Mouse (Mus musculus) c-Kit-positive CD71-positive TER-119-negative erythroid progenitor cells, embryonic 14.5 days (primary cell): ENCODE results near the gene Elovl5.

Source experiments
- DNase-seq: peaks from one replicate; pipeline ENCODE4 v3.0.0-alpha.2; 2013; ENCODE audit warnings: low read depth

Elovl5 gene

DNA sequence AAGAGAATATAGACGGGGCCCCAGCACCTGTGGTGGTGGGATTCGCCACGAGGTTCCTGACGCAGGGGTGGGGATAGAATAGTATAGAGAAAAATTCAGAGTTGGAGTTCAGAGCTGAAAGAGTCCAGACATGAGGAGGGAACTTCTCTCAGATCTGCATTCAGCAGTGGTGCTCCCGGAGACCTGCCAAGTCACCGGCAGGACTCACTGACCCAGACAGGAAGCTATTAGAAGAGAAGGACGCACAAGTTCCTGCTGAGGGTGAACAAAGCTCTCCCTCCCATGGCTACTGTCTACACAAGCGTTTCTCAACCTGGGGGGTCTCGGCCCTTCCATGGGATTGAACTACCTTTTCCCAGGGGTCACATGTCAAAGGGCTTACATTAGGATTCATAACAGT is 78.1 kb downstream of the Elovl5 start:
- DNase-seq, result no peak

DNA sequence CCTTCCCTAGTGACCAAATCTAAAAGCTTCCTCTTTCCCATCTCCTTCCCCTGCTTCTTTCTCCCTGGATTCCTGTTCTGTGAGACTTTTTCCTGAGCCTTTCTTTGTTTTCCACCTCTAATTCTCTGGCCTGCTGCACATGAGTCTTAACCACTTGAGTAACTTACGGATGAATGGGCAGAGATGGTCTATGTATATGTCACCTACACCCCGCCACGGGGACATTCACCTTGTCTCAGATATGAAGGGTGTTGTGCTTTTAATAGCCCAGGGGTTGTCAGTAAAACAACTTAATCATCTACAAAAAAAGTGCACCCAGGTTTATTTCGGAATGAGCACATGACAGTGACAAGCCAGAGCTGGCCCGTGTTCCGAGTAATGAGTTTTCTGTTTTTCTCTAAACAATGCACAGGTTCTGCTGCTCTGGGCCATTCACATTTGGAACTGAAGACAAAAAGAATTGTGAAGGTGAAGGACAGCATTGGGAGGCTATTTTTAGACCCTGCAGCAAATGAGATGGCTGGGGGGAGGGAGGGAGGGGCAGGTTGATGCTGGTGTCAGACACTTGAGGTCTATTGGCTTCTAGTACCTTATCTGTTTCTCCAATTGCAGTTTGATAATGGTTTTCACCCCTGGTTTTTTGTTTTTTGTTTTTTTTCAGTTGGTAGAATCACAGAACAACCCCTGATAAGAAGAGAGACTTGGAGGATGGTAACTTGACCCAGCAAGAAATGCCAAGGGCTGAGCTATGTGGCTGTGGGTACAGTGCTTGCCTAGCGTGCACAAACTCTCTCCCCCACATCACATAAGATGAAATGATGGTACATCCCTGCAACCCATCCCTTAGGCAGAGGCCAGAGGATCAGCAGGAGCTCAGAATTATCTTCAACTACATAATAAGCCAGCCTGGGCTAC is 83.7 kb downstream of the Elovl5 start:
- DNase-seq, result no peak

DNA sequence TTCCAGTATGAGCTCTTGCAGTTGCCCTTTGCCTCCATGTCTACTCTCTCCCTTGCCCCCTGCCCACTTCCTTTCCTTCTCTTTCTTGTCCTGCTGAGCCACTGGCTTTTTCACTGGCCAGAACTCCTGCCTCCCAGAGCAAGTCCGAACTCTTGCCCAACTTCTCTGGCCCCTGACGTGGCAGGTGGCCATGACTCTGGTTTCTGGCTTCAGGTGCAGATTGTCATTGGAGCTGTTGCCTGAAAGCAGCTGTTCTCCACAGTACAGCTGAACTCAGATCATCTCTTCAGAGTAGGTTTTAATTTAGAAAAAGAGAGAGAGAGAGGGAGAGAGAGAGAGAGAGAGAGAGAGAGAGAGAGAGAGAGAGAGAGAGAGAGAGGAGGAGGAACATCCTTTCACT is 86.1 kb downstream of the Elovl5 start:
- DNase-seq, result no peak

DNA sequence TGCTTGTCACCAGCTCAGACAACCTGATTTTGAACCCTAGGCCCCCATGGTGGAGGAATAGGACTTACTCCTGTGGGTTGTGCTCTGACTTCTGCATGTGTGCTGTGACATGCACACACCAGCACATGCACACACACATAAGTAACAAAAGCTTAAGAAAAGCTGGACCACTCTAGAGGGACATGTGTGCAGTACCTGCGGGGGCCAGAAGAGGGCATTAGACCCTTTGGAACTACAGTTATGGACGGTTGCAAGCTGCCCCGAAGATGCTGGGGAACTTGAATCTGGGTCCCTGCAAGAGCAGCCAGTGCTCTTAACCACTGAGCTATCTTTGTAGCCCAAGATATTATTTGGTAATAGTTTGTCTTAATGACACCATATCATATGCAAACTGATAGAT is 88.3 kb downstream of the Elovl5 start:
- DNase-seq, result peak; percentile 38

DNA sequence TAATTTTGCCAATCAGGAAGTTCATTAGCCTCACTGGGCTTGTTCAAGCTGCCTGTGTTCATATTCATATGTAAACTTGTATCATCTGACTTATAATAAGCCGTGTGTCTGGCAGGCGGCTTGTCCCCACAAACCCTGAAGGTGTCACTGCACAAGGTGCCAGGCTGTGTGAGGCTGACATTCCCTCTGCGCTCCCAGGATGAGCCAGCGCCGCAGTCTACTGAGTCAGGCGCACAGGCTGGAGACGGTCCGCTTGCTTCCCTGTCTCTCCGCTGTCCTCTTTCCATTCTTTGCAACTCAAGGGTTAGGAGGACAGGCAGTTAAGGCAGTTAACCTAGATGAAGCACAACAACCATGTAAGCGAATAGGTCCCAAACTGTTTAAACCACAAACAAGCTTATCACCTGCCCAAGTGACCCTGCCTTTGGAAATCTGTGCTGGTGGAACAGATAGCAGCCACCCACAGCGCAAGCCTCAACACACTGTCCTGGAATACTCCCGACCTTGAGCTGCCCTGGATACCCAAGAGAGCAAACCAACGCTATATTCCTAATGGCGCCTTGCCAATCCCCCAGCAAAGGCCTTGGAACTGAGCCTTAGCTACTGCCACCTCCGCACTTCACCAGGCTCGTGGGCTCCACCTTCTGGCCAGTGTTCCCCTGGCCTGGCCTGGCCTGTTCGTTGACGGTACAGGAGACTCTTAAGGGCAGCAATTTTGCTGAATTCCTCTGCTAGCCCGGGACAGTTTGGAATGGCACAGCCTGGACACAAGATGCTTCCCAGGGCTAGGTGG is 89.2 kb downstream of the Elovl5 start:
- peak; percentile 40 for DNase-seq

DNA sequence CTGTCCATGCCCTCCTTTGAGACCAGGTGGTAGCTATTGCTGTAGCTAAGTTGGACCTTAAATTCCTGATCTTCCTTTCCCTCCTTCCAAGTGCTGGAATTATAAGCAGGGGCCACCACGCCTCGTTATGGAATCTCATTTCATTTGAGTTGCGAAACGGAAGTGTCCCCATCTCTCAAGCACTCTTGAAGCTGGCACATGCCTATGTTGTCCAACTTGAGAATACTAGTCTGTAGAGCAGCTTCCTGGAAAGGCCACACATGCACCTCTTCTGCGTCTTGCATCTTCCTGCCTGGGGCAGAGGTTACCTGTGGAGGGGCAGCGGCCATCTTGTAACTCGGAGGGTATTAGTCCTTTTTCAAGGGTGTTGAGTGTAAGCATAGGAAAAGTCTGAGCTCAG is 92.2 kb downstream of the Elovl5 start:
- DNase-seq, result no peak

DNA sequence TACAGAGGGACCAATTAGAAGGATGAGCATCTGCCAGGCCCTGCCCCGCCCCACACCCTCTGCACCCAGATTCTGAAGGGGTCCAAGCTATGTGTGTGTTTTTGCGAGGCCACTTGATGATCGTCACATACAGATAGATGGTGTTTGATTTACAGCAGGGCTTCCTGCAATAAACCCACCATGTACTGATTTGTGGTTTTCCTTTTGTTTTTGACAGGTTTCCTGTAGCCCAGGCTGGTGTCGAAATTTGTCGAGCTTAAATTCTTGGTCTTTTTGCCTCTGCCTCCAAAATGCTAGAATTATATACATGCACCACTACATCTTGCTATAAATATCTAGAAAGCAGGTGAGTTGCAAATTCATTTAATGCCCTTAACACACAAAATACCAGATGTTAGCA is 93.0 kb downstream of the Elovl5 start:
- DNase-seq, result no peak

DNA sequence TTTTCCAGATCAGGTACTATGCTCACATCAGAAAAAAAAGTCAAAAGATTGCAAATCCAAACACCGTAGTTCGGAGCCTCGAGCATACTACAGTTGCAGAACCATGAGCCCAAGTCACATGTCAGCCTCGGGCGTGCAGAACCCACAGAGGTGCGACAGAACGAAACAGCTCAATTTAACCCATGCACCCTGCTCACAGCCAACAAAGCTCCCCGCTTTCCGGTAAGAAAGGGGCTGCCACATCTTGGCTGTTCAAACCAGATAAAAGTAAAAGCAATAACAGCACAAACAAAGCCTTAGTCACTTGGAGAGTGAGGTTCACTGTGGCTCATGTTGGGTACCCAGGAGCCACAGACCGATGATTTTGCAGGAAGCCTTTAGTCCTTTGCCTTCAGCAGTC is 93.5 kb downstream of the Elovl5 start:
- no peak for DNase-seq

DNA sequence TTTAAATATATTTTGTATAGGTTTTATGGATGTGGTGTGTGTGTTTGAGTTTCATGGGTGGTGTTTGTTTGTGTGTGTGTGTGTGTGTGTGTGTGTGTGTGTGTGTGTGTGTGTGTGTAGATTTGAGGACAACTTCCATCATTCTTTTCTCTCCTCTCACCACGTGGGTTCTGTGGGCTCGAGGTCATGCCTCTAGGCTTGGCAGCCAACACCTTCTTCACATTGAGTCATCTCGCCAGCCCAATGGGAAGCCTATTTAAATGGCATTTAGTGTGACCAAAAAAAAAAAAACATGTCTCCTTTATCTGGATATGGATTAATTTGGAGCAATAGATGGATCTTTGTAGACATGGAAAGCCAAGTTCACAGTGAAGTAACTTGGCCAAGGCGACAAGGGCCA is 94.9 kb downstream of the Elovl5 start:
- DNase-seq, result no peak

DNA sequence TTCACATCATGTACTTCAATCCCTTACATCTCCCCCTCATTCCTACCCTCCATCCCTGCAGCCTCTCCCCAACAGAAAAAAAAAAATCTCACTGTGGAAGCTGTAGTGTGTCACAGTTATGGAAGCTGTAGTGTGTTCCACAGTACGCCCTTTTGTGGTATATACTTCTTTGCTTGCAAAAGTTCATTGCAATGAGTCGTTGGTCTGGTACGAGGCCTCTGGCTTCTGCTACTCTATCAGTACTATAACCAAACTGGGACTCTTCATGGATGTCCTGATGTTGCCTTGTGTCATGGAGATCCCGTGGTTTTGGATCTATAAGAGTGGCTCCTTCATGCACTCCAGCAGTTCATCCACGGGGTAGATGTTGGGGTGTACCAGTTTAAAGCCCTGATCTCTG is 95.5 kb downstream of the Elovl5 start:
- DNase-seq, result no peak

DNA sequence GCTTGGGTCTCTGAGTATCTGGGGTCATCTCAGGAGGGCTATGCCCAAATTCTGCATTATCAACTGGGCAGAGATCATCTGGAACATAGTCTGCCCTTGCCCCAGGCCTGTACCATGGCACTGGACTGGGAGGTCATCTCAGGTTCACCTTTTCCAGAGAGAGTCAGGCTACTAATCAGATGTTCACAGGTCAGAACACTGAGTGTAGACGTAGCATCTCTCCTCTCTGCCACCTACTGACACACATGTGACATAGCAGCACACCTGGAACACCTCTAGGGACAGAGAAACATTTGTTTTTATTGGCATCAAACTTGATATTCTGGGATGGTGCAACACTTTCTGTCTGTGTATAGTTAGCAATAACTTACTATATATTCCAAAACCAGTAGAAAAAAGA is 96.6 kb downstream of the Elovl5 start:
- DNase-seq, result no peak

DNA sequence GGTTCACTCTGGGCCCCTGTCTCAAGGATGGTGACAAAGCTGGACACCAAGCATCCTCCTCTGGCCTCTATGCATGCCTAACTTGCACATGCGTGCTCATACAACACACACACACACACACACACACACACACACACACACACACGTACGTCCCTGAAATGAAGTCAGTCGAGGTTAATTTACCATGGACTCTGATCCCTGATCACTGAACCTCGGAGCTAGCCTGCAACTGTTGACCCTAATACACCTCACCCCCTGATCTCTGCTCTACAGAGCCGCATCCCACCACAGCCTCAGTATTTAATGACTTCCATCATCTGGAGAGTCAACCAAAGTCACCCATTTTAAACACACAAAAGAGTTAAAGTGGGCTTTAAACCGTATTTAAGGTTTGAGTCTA is 98.7 kb downstream of the Elovl5 start:
- no peak for DNase-seq

DNA sequence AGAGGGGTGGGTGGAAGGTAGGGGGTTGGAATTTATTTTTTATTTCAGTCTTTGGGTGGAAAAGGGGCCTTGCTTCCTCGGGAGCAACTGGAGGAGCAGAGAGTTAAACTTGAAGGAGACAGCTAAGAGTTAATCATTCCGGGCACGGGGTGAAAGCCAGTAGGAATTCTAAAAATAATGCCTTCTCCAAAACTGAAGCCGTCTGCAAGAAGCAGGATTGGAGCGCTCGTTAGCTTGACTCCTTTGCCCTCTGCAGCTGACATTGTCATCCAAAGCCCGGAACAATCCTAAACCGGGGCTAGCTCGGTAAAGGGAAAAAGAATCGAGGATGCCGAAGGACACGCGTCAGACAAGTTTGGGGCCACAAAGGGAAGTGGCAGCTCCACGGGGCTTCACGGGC is 99.1 kb downstream of the Elovl5 start:
- no peak for DNase-seq

DNA sequence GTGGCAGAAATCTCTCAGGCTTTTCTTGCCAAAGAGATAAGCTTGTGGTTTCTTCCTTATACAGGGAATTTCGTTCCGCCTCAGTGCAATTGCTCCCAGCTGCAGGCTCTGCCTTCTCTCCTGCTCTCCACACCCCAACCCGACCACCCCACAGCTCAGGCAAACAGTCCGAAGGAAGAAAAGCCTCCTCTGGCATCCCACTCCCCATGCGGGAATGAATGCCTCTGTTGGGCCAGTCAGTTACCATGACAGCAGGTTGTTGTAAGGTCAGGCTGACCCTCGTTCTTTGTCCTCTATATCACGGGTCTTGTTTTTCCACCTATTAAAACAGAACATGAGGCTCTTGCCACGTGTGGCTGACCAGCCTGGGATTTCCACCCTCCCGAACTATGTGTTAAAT is 104.1 kb downstream of the Elovl5 start:
- no peak for DNase-seq

DNA sequence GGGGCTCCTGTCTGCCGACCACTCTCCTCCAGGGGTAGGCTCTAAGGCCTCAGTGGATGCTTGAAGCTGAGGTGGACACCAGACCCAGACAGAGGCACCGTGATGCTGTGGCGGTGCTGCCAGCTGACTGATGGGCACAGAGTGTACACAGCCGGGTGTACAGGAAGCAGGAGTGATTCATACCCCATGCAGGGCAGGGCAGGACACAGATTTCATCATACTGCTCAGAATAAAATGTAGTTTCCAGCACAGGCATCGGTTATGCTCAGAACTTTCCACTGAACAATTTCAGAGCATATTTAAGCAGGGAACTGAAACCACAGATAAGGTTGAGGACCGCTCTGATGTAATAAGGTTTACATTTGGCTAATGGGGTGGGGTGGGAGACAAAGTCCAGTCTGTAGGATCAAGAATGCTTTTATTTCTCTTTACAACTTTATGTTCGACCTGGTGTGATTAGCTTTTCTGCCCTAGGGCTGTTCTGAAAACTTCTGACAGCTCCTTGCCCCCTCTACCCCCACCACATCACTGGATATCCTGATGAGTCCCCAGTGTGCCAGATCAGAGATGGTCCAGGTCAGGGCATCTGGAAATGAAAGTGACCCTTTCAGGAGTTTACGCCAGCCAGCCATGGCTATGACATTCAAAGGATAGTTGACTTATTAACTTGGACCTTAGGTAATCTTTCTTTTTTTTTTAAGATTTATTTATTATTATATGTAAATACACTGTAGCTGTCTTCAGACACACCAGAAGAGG is 105.2 kb downstream of the Elovl5 start:
- DNase-seq, result no peak

DNA sequence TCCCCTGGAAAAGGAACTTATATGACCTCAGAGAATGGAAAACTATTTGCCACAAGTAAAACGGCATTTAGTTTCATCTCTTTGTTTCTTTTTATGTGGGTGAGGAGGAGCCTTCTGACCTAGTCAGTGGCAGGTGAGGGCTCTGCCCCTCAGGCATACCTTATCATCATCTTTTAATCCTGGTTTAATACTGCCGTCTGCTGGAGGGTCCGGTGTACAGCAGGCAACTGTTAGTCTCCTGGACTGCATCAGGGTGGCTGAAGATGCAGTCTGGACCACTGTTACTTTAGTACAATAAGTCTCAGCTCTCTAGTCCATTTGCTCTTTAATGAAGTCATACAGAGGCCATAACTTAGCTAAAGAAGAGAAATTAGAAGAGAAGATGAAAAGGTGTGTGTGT is 107.7 kb downstream of the Elovl5 start:
- peak; percentile 46 for DNase-seq

DNA sequence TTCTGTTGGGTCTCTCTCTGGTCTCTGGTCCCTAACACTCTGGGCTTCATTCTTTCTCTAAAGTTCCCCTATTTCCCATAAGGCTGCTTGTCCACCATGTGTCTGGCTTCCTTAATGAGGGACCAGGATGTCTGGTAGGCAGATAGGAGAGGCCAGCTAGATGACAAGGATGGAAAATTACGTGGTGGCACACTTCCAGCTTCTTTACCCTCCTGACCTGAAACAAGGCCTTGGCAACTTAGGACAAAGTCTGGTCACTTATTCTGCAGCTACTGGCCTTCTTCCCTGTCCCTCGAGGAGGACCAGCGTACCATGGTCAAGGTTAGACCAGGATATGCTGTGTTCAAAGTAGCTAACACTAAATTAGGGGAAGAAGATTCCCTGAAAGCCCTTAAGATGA is 109.9 kb downstream of the Elovl5 start:
- DNase-seq, result no peak

DNA sequence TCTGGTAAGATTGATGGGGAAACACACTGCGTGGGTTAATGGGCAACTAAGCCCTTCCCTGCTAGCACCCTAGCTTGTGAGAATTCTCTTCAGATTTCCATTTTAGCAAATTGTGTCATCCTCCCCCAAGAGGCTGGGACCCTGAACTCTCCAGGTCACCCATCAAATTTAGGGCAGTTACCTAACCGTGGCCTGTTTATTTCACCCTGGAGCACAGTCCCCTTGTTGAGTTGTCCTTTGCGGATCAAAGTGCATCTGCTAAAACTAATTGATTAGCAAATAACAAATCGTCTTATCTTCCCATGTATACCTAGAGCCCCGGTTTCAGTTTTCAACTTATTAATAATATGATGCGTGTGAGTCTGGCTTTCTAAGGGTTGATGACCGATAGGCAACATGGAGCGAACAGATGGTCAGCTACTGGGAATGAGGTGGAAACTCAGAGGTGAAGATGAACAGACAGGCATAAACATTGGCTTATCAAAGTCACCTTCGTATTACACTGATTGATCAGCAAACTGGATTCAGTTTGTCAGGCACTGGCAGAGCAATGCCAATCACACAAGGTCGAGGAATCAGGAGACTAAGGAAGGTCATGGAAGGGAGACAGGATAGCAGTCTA is 113.8 kb downstream of the Elovl5 start:
- no peak for DNase-seq

DNA sequence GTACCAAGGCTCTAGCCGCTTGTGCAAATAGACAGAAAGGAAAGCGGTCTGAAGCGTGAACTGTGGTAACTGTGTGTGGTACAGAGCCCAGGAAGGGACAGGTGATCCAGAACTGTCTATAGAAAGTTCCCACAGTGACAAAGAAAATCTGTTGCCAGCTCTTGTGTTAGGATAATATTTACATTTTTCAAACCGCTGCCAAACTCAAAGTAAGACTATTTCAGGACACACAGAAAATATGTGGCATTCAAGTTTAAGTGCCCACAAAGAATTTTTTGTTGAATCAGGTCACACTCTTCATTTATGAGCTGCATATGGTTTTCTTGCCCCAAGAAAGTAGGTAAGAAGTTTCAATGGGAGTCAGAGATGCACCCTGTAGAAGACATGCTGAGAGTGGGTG is 115.8 kb downstream of the Elovl5 start:
- DNase-seq, result no peak
